Mouse (Mus musculus) hindbrain, embryonic 16.5 days (tissue): Measurements from ENCODE around the gene Chgb. TPM values are rescaled to one million over a fixed set of nuclear protein-coding genes. Genes with fewer than 3 reads are reported as not detected.

Source experiments
- ATAC-seq: fragments of 200-750 bp; cut with Nextera tagmentation; 2 replicates; pipeline ENCODE4 v1.8.0; 2017; ENCODE audit warnings: moderate TSS enrichment, moderate library complexity
- H3K27ac ChIP-seq: fragments of 300-500 bp; sonication (generic); 2 replicates; pipeline ENCODE4 v1.5.1; 2014; ENCODE audit warnings: low read depth, mild to moderate bottlenecking, control low read depth, low read length, moderate library complexity
- H3K27me3 ChIP-seq: fragments of 300-500 bp; sonication (generic); replicated peaks from 2 replicates; pipeline ENCODE4 v1.6.1; 2014; ENCODE audit warnings: low read length; ENCODE audit not compliant: control insufficient read depth, insufficient read depth
- H3K36me3 ChIP-seq: fragments of 300-500 bp; sonication (generic); 2 replicates; pipeline ENCODE4 v1.6.1; 2014; ENCODE audit warnings: mild to moderate bottlenecking, low read length, moderate library complexity, mixed read lengths; ENCODE audit not compliant: control insufficient read depth, insufficient read depth
- H3K4me1 ChIP-seq: fragments of 300-500 bp; sonication (generic); 2 replicates; pipeline ENCODE4 v1.6.1; 2014; ENCODE audit warnings: low read depth, low read length; ENCODE audit not compliant: control insufficient read depth, insufficient read depth
- H3K4me2 ChIP-seq: fragments of 300-500 bp; sonication (generic); 2 replicates; pipeline ENCODE4 v1.6.1; 2014; ENCODE audit warnings: mild to moderate bottlenecking, low read length, control low read depth, moderate library complexity
- H3K4me3 ChIP-seq: fragments of 300-500 bp; sonication (generic); 2 replicates; pipeline ENCODE4 v1.5.1; 2014; ENCODE audit warnings: mild to moderate bottlenecking, low read length, control low read depth, moderate library complexity
- H3K9ac ChIP-seq: fragments of 300-500 bp; sonication (generic); 2 replicates; pipeline ENCODE4 v1.6.1; 2014; ENCODE audit warnings: low read depth, mild to moderate bottlenecking, control low read depth, low read length, moderate library complexity
- H3K9me3 ChIP-seq: fragments of 300-500 bp; sonication (generic); 2 replicates; pipeline ENCODE4 v1.6.1; 2014; ENCODE audit warnings: mild to moderate bottlenecking, low read length, moderate library complexity; ENCODE audit not compliant: control insufficient read depth
- WGBS: fragments of 180-500 bp; shearing (Covaris S2); extraction: QIAGEN DNeasy Blood & Tissue Kit; methylation state at CpG from one replicate; pipeline ENCODE4 v1.1.7; 2014; 5-methylcytosine and 5-hydroxymethylcytosine counted together
- polyA plus RNA-seq: library from polyadenylated mRNA; unstranded; fragments of >200 nt; fragmentation: Nextera tagmentation; extraction: Ambion mirVana; gene quantifications from 2 replicates; pipeline ENCODE4 v1.2.1, GENCODE M21; 2015

Chgb gene
- 113 and 132 TPM in 2 replicates for polyA plus RNA-seq

DNA sequence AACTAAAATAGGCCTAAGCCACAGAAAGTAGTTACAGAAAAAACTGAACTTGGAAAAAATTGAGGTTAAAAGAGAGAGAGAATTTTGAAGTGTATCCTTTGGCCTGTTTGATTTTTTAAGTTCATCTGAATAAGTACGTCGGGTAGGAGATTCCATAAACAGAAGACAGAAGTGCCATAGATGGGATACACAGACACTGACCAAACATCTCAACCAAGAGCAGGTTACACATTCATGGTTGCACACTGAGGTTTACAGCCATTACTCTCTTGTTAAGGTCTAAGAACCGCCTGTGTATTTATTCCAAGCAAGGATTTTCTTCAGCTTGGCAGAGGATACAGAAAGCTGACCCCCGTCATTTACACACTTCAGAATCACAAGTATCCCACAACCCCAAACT, at the start of gene Chgb:
TSS of gene Chgb (plus strand) at position 301 of the 400 bp plus-strand sequence.
- ATAC-seq, result no peak; the same call in 1 of the 2 replicates
- Histone ChIP-seq H3K36me3 (no peaks in the 10 kb centered on the region), H3K27me3 (no peaks in the 10 kb centered on the region), H3K4me2 (peak within 1 kb of the TSS; percentile 74), H3K4me1 (0 out of 2 replicates have a peak, but pooled peaks cover 7% of the 10 kb centered on the region), H3K4me3 (peak within 1 kb of the TSS; percentile 67), H3K9me3 (no peaks in the 10 kb centered on the region), H3K9ac (peak within 1 kb of the TSS; percentile 83), H3K27ac (peak within 1 kb of the TSS; percentile 98)
- 7% methylated on average over 4 of the region's 4 CpGs for WGBS

DNA sequence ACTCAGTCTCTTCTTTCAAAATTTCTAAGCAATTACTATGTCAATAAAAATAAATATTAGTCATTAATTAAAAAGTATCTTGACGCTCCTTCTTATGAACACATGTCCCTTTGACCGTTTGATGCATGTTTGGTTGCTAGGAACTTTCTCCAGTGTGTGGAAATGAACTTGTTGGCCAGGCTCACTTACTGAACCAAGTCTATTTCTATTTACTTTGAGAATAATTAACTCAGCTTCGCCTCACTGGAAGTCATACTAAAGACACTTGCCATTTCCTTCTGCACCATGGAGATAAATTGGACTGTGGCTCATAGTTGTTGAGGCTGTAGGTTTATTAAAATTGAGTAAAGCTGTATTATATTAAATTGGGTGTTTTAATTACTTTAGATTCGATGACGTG, 48.1 kb upstream of the Chgb start:
- H3K9ac ChIP-seq, result no peak overlapping the region
- 89% methylated on average over 5 of the region's 5 CpGs for WGBS
- no peaks in the 10 kb centered on the region for H3K27me3 ChIP-seq
- no peaks in the 10 kb centered on the region for H3K4me1 ChIP-seq
- no peak for ATAC-seq
- no peak overlapping the region for H3K27ac ChIP-seq
- no peaks in the 10 kb centered on the region for H3K36me3 ChIP-seq
- no peak overlapping the region for H3K4me2 ChIP-seq
- no peaks in the 10 kb centered on the region for H3K9me3 ChIP-seq
- no peak overlapping the region for H3K4me3 ChIP-seq

DNA sequence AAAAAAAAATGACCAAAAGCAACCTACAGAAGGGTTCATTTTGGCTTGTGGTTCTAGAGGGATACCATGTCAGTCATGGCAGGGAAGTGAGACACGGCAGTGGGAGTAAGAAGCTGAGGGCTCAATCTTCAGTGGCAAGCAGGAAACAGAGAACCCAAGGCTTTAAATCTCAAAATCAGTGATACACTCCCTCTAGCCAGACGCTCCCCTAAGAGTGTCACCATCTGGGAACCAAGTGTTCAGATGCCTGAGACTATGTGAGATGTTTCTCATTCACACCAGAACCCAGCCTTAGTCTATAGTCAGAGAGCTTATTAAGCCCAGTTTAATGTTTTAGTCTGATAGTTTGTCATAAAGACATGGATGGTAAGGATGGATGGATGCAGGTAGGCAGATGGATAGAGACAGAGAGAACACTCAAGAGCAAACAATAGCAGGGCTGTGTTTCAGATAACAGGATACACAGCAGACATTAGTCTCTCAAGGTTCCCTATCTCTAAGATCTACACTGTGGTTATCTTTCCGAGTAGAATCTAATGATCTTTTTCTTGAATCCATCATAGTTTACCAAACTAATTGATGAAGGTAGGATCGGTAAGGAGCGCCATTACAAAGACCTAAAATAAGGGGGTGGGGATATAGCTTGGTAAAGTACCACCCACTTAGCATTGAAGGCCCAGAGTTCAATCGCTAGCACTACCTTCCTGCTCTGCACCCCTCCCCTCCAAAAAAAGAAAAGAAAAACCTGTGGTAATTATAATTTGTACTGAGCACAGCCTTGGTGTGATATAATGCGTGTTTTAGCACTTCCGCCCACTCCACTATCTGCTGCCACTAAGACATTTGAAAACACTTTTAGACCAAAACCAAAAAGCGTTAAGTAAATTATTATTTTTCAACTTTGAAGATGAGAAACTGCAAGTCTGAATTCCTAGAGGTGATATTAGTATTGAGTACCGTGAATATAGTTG, 47.2 kb upstream of the Chgb start:
- H3K4me2 ChIP-seq, result no peak overlapping the region
- no peak overlapping the region for H3K4me3 ChIP-seq
- 95% methylated on average over 10 of the region's 10 CpGs for WGBS
- H3K36me3 ChIP-seq, result no peaks in the 10 kb centered on the region
- H3K9me3 ChIP-seq, result no peaks in the 10 kb centered on the region
- H3K27me3 ChIP-seq, result no peaks in the 10 kb centered on the region
- no peak for ATAC-seq
- no peaks in the 10 kb centered on the region for H3K4me1 ChIP-seq
- H3K9ac ChIP-seq, result no peak overlapping the region
- H3K27ac ChIP-seq, result no peak overlapping the region

GRCm38 (mm10) chr2:132738816-132739432, 42.2 kb upstream of the Chgb start:
- no peak for ATAC-seq
- Histone ChIP-seq H3K27me3 (no peaks in the 10 kb centered on the region), H3K9me3 (no peaks in the 10 kb centered on the region), H3K4me2 (no peak overlapping the region), H3K27ac (no peak overlapping the region), H3K9ac (no peak overlapping the region), H3K4me3 (no peak overlapping the region), H3K36me3 (no peaks in the 10 kb centered on the region), H3K4me1 (no peaks in the 10 kb centered on the region)
- WGBS, result 46% methylated on average over 2 of the region's 2 CpGs

- 0 out of 2 replicates have a peak, but pooled peaks have one; percentile 50 for ATAC-seq
Observed at GRCm38 (mm10) chr2:132741862-132742347, 39.2 kb upstream of the Chgb start.

DNA sequence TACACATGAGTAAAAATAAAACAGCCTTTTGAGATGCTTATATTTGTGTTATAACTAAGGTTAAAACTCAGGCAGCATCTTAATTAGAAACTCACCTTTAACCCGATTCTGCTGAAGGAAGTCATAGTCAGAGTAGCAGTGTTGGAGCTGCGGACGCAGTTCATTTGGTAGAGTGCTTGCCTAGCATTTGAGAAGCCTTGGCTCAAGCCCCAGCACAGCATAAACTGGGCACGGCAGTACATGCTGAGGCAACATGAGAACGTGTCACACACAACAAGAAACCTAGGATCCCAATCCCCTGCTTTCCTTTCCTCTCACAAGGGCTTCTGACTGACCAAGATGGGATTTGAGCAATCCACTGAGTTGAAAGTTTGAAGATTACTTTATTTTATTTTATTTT, 36.2 kb upstream of the Chgb start:
- WGBS, result 87% methylated on average over 5 of the region's 5 CpGs
- Histone ChIP-seq H3K27me3 (no peaks in the 10 kb centered on the region), H3K36me3 (no peaks in the 10 kb centered on the region), H3K4me1 (no peaks in the 10 kb centered on the region), H3K4me2 (no peak overlapping the region), H3K9ac (no peak overlapping the region), H3K27ac (no peak overlapping the region), H3K4me3 (no peak overlapping the region), H3K9me3 (no peaks in the 10 kb centered on the region)
- ATAC-seq, result no peak

More at GRCm38 (mm10) chr2:132741862-132742347, 39.2 kb upstream of the Chgb start:
- Histone ChIP-seq H3K4me2 (no peak overlapping the region), H3K9ac (no peak overlapping the region), H3K9me3 (no peaks in the 10 kb centered on the region), H3K27ac (no peak overlapping the region), H3K36me3 (no peaks in the 10 kb centered on the region), H3K4me3 (no peak overlapping the region), H3K4me1 (no peaks in the 10 kb centered on the region), H3K27me3 (no peaks in the 10 kb centered on the region)
- 32% methylated on average over 8 of the region's 8 CpGs for WGBS

GRCm38 (mm10) chr2:132746108-132746507, 35.0 kb upstream of the Chgb start:
- H3K4me3 ChIP-seq, result no peak overlapping the region
- WGBS, result 87% methylated on average over 3 of the region's 3 CpGs
- H3K9ac ChIP-seq, result no peak overlapping the region
- H3K4me1 ChIP-seq, result no peaks in the 10 kb centered on the region
- no peaks in the 10 kb centered on the region for H3K36me3 ChIP-seq
- H3K27me3 ChIP-seq, result no peaks in the 10 kb centered on the region
- no peaks in the 10 kb centered on the region for H3K9me3 ChIP-seq
- no peak overlapping the region for H3K27ac ChIP-seq
- no peak for ATAC-seq
- H3K4me2 ChIP-seq, result no peak overlapping the region

DNA sequence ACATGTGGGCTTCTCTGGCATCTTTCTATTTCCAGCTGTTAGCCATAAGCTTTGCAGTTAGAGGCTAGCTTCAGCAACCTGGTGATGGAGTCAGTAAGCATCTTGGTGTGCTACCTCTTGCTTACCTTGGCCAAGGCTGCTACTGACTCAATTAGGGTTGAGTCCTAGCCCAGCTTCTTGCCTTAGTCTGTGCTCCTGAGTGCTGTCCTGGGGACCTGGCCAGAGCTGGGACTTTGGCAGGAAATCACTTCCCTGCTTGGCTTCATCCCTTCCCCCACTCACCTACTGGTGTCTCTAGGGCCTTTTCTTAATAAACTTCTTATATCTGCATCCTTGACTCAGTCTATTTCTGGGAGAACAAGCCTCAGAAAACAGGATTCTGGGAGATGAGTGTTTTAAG, 30.4 kb upstream of the Chgb start:
- Histone ChIP-seq H3K9me3 (no peaks in the 10 kb centered on the region), H3K27me3 (no peaks in the 10 kb centered on the region), H3K4me2 (no peak overlapping the region), H3K36me3 (no peaks in the 10 kb centered on the region), H3K27ac (no peak overlapping the region), H3K9ac (no peak overlapping the region), H3K4me3 (no peak overlapping the region), H3K4me1 (peaks cover 3% of the 10 kb centered on the region)
- no peak for ATAC-seq
